In the genomic region with DNA sequence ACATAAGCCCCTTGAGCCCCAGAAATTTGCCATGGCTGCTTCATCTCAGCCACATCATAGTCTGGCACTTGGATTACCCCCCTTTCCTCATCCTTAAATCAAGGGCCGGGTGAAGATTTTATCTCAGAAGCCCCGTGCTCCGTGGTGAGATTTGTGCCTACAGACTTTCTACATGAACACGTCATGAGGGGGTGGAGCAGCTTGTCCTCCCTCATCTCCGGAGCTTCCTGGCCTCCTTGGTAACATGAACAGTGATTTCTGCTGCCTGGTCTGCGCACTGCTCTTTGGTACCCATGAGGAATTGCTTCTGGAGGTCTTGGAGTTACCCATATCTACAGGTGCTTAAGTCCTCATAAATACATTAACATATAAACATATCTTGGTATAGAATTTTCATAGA, we compare ENCODE assay signal across 19 mouse cellular contexts.
A peak's percentile ranks its signal among the peaks of the same experiment; 100 is the strongest.
DNase-seq lines count a peak whose midpoint lies in the region; ATAC-seq lines count a peak whose summit lies in the region.
"Had no signal": no experiment of that assay in that cellular context is flagged by ENCODE, and none has a peak within 500 bp of the region (broad histone marks: within the 10 kb centered on the region; RNA-seq: fewer than 3 reads in every experiment).

No protein-coding gene starts in this region.

- no peak for DNase-seq in frontal cortex, postnatal 25 days (ENCODE audit: low spot score in 2 of 2)
- DNase-seq in layer of hippocampus, adult 9-11 months = peak; percentile 47
- no peak for DNase-seq in layer of hippocampus, adult 11-12 months (ENCODE audit: low spot score)
- peak; percentile 36 to 48 for DNase-seq in right cerebral cortex, adult 2 months (ENCODE audit: low spot score in 2 of 2)
- no peak for DNase-seq in right cerebral cortex, postnatal 10 days (ENCODE audit: low spot score in 2 of 2)
- DNase-seq: adrenal gland, adult 8-10 months; adrenal gland, postnatal 25 days; cerebellum, adult 18-20 months; cerebellum, adult 9-10 months; cerebellum, postnatal 25 days; forebrain, postnatal 0 days; gastrocnemius, postnatal 25 days; heart, adult 18-20 months; heart, postnatal 10 days; heart, postnatal 36 days had no signal

- ATAC-seq in frontal cortex, adult (ENCODE audit: low TSS enrichment) = peak; percentile 75
- ATAC-seq: activated CD4-positive, CD25-positive, alpha-beta regulatory T cell, adult 4 months; forebrain, embryonic 14.5 days; forebrain, postnatal 0 days; hindbrain, embryonic 16.5 days had no signal

Comparison
In these comparisons a context has a peak if more than half of its experiments do, and no peak if none do; other contexts are left out.
1. DNase-seq: peak in layer of hippocampus, adult 9-11 months (single experiment) and right cerebral cortex, adult 2 months (2 of 2); none in frontal cortex, postnatal 25 days (0 of 2), layer of hippocampus, adult 11-12 months (single experiment) and right cerebral cortex, postnatal 10 days (0 of 2).